Mouse (Mus musculus): ENCODE results near the gene Cacnb4.

Gene Cacnb4

DNA sequence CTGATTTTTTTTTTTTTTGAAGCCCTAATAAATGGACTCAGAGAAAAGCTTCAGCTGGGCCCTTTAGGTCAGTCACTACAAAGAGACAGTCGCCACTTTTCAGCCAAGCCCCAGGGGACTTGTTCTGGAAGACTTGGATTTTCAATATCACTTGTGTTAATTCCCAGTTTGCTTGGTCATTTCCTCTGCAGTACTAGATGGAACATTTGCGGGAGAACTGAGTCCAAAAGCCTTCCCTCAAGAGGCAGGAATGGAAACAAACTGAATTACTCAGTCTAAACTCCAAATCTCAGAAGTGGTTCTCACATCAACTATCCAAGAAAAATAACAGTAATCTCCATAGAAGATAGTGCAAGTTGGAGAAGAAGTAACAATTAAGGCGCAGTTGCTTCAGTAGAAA is 109.2 kb downstream of the Cacnb4 start:
- no peak for DNase-seq

DNA sequence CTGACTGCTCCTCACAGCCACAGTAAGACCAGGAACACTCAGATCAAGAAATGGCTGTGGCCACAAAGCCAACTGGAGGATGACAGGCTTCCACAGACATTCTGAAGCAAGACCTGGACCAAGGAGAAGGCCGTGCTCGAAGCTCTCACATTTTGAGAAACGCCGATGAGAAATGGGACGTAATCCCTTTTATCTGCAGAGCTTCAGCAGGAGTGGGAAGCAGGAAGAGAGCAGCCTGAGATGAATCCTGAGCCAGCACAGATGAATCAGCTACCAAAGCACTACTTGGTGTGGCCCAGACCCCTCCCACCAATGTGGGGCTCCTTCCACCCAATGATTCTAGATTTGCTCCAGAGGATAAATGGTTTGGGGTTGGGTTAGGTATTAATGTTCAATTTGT is 113.4 kb downstream of the Cacnb4 start:
- no peak for DNase-seq

DNA sequence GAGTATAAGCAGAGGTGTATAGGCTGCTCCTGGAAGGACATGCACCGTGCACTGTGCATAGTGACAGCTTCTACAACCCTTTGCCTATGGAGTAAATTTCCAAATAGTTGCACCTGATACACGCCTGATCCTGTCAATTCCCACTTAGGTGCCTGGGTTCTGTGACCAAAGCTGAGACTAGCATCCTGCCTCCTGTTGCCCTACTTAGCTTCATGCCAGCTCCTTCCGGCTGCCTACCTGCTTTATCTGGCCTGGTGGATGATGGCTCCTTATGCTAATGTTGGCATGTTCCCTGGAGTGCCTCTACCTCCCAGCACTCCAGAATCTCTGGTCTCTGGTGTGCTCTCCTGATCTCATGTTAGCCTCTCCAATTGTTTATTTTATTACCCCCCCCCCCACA is 114.3 kb downstream of the Cacnb4 start:
- DNase-seq = no peak

DNA sequence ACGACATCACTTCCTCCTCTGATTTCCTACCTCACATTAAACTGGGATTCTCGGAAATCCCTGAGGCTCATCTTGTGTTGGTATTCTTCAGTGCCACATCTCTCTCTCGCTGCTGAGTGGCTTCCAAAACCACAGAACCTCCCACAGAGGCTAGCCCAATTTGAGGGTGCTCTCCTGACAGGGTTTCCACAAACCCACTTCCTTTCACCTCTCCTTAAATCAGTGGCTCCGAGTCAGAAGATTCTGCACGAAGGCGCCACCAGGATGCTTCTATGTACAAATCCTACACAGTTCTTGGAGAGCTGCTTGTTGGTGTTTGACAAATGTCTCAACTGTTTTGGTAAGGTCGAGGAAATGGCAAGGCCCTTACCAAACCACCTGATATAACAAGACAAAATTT is 115.5 kb downstream of the Cacnb4 start:
- DNase-seq = no peak

DNA sequence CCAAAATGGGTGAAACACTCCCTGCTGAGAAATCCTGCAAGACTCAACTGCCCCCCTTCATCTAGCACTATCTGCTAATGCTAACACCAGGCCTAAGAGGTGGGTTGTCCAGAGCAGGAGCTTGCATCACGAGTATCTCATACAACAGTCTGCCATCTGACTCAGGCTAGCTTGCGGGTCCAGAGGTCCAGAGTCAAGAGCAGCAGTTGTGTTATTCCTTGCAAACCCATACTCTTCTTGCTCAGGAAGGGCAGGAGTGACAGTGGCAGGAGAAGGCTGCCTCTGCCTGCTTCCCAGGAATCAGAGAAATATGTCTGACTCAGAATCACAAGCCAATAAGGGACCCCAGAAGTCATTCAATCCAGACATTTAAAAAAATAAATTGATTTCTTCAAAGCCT is 116.4 kb downstream of the Cacnb4 start:
- no peak for DNase-seq

DNA sequence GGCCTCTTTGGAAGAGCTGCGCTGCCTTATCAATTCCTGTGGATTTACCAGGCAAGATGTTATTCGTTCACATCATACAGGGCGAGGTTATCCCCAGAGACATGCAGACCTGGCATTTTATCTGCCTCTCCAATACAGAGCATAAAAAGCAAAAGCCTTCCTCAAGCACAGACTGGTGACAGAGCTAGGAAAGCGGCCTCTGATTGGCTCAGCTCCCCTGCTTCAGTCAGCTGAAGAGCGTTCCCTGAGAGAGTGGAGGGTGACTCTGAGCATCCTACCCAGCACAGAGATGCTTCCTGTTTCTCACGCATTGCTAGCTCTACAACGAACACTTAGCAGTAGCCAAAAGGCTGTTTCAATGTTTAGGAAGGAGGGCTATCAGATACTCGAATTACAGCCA is 118.2 kb downstream of the Cacnb4 start:
- DNase-seq = peak; percentile 11

DNA sequence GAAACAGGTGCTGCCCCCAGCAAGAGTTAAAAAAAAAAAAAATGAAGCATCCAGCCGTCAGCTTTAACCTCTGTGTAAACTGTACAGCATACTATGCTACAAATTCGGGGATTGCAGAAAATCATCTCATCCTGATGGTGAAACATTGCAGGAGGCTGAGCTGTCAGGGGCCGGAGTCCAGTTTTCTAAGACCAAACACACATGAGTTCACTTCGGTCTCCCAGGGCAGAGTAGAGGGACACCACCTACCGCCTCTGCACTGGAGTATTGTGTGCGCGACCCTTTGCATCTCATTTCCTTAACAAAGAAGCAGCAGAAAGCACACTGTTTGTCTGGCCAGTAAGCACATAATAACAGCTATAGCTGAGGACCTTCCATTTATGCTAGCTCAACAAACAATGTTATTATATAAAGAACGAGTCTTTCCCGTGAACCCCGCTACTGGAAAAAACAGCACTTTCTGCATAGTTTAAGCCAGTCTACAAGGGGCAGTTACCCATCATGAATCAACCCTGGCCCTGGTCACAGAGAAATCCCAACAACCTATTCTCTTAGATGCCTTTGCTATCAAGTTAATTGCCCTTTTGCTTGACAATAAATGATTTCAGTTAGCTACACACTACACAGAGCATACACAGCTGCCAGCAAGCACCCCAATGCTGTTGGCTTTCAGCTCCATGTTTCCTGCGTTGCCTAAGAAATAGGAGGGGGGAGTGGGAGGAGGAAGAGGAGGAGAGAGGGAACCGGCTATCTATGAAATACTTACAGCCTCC is 118.9 kb downstream of the Cacnb4 start:
- no peak for DNase-seq

DNA sequence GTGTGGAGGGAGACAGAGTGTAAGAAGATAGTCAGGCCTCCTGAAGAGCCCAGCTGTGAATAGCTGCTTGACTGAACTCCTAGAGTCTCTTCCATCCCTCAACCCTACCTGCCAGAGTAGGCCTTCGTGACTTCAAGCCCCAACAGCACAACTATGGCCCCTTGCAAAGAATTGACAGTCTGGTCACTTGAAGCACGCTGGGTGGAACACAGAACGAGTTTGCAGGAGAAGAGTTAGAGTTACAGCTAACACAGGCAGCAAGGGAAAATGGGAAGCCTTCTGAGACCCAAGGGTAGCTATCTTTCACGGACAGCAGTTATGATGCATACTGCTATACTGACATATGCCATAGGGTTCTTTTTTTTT is 119.7 kb downstream of the Cacnb4 start:
- no peak for DNase-seq

DNA sequence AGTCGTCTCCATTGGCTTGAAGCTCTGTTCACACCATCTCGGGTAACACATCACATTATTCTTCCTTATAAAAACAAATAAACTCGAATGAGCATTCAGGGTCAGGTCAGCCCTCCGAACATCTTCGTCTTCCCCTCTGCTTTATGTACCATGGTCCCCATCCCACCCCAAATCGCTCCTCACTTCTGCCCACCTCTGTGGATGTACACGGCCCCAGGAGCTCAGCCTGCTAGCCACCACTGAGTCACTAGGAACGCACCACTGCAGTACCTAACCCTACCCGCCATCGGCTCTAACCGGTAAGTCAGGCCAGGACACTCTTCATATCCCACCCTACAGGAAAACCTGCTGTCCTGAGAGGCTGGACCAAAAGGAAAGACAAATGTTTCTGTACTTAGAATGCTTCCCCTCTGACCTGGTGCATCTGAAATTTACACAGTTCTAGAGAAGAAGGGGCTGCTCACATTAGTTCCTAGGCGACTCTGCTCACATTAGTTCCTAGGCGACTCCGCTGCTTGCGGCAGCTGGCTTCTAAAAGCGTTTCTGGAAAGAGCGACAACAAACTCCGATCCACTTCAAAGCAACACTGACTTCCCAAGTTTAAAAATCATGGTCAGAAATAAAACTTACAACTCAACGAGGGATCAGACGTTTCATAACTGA is 120.2 kb downstream of the Cacnb4 start:
- no peak for DNase-seq

DNA sequence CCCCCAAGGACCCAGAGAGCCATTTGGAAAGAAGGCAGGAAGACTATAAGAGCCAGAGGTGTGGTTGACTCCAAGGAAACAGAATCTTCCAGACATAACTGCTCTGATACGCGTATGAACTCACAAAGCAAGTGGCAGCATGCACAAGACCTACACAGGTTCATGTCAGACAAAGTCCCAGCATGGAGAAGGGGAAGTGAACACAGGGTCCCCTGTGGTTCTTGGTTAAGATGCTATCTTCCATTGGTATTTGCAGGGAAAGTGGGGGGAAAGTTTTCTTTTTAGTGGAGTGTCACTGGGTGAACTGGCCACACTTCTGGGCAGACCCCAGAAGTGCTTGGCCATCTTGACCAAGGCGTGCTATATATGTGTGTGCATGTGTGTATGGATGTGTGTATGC is 128.2 kb downstream of the Cacnb4 start:
- no peak for DNase-seq

DNA sequence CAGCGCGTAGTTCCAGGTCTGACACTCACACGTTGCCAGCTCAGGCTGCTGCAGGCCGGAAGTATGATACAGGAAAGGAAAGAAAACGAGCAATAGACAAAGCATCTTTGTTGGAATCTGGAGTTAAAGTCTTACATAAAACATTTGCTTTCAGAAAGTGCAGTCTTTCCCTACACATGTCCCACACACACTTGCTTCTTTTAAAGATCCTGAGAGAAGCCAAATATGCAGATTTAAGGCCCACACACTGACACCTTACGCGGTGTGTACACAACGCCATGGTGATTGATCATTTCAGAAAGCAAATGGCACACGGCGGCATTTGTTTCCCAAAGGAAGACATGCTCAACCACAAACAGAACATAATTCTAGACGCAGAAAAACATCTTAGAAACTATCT is 129.3 kb downstream of the Cacnb4 start:
- no peak for DNase-seq

DNA sequence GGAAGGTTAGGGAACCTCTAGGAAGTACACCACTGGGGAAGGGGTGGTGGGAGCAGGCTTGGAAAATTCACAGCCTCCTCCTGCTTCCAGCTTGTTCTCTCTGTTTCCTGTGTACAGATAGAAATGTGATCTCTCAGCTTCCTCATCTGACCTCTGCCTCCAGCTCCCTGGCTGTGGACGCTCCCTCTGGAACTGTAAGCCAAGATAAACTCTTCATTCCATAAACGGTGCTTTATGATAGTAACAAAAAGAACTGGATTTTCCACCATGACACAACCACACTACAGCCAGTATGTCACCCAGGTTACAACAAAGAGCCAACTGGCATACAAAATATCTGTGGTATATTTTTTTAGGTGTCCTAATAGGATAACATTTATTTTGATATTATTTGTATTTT is 132.1 kb downstream of the Cacnb4 start:
- DNase-seq = no peak

DNA sequence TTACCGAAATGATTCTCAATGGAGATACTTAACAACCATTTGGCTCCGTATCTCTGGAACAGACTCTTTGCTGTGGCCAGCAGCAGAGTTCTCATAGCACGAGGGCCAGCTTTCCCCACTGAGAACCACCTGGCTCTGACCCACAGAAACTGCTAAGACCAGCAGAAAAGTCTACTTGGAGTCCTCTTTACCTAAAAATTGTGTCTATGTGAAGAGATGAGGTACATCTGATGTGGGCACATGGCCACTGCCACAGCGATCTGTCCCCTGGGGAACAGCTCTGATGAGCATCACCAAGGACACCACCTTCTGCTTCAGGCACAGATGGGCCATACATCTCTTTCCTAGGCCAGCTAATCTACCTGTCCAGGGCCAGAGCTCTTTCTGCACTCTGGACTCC is 135.6 kb downstream of the Cacnb4 start:
- no peak for DNase-seq

DNA sequence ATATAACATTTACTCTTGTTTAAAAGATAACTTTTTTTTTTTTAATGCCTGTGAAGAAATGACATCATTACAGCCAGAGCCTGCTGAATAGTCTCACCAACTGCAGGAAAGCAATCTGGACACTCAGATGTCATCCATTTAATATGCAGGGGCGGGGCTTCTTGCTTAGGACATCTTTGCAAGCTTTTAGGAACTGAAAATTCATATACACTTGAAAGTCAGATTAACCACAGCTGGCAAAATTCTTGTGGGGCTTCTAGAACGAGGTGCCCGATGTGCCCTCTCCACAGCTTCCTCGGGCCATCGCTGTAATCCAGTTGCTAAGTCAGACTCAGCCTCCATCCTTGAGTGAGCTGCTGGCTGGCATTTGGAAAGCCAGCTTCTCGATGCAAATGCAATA is 137.3 kb downstream of the Cacnb4 start:
- no peak for DNase-seq

DNA sequence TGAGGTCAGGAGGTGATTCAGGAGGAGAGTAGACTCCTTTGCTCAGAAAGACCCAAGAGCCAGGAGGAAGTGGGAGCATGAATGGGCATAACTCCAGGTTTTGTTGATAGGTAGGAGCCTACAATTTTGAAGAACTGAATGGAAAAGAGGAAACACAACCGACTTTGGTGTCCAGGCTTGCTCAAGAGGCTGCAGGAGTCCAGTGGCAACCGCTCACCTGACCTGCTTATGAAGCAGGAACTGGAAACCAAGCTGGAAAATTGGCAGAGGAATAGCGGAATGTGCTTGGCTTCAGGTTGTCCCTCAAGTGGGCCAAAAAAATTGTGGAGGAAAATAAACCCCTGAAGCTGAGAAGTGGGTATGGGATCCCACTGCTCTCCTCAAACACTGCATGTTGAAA is 139.0 kb downstream of the Cacnb4 start:
- no peak for DNase-seq

DNA sequence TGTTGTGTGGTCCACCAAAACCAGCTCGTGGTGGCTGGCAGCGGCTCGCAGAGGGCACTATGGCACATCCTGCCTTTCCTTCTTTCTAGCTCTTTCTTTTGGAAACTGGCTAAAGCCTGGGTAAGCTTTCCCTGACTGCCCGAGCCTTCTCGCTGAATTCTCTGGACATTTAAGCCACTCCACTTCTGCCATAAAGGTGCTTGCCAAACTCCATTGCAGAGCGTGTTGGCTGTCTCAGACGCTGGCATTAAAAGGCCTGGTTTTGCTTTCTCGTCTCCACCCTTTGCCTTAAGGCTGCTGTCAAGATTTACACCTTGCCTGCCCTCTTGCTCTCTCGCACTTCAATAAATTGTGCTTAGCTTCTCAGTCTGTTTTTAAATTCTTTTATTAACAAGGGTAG is 139.5 kb downstream of the Cacnb4 start:
- DNase-seq = no peak

DNA sequence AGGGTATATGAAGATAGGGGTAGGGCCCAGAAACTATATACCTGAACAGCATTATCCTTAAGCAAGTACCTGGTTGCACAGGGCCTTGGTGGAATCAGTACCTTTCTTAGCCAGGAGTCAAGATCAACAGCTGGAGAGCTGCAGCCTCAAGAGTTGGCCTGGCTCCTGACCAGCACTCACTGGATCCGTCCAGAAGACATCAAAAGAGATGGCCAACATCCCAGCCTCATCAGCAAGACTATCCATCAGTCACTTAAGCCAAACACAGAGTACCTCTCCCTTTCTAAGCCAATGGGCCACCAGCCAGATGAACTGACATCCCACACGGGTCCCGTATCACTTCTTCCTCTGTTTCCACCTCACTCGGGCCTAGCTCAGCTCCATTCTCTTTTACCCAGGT is 140.1 kb downstream of the Cacnb4 start:
- no peak for DNase-seq

DNA sequence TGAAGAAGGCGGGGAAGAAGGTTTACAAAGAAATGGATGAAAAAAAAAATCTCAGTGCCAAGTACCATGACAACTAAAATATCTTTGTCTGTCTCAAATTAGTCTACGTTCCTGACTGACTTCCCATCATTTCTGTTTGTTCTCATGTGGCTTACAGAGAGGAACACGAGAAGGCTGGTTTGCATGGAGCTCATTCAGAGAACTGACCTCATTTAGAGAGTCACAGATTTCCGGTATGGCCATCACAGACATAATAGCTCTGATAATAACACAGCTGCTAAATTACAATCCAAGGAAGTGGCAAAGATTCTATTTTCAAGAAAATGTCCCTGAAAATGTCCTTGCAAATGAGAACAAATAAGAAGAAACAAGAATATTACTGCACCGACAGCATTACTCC is 142.9 kb downstream of the Cacnb4 start:
- DNase-seq = no peak

DNA sequence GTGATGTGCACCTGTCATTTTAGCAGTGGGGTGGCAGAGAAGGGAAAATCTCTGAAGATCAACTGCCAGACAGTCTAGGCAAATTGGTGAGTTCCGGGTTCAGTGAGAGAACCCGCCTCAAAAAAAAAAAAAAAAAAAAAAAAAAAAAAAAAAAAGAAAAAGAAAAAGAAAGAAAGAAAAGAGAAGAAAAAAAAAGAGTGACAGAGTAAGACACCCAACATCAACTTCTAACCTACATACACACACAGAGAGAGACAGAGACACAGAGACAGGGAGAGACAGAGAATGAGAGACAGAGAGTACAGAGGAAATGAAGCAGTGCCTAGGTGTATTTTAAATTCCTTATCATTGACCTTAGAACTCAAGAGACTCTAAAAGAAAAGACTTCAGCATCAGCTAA is 146.1 kb downstream of the Cacnb4 start:
- DNase-seq = no peak

DNA sequence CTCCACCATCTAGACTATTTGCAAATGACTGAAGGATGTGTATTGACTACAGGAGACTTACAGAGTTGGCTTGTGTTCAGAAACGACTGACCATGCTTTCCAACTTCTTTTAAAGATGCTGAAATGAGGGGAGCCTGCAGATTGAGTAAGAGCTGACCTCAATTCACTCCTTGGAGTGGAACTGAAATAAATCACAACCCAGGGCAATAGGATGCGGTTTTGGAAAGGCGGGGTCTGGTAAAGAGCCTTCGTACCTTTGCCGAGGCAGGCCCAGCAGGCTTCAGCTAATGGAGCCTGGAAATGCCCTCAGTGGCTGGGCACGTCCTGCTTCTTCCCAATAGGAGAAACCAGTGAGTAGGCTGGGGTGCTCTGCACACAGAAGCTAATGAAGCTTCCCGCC is 147.4 kb downstream of the Cacnb4 start:
- no peak for DNase-seq

DNA sequence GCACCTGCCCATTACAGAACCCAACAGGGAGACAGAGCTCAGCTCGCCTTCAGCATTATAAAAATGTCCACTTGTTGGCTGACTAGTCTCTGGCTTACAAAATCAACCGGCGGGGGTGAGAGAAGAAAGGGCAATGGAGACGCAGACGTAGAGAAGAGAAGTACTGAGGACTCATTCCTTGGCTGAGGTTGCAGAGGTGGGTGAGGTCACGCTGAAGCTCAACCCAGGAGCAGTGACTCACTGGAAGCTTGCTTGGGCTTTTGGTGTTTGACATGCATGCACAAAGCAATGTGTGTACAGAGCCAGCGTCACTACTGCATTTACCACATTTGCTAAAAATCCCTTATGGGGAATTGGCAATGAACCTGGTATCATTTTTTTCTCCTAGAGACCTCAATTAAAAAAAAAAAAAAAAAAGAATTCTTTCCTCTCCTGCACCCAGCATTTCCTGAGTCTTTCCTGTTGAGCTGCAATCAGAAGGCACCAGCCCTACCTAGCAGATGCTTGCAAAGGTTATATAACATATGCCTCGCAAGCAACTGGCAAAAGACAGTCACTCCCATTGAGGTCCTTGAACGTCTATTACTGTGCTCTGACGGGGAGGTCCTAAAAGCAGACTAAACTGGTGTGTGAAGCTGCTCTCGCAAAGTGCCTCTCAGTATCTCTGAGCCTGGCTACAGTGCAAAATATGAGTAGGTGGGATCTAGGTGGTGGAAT is 150.6 kb downstream of the Cacnb4 start:
- no peak for DNase-seq

DNA sequence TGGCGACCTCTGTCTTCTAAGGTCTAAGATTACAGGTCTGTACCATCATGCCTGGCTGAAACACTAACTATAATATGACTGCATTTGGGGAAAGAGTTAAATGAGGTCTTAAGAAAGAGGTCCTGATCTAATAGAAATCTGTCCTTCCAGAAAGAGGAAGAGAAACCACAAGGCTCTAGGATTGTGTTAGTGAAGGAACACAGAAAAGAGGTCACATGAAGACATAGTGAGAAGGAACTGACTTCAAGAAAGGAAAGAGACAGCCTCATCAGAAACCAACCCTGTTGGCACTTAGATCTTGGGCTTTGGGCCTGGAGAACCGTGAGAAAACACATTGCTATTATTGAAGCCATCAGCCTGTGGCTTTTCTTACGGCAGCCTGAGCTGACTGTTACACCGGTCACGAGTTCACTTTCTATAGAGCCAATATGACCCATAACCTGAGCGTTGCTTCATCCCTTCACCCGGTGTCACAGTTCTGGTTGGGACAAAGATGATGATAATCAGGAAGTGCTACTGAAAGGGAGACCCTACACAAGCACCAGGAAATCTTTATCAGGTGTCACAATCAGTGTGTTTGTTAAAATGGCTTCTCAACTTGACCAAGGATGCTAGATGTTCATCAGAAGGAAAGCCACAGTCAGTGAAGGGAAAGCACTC is 153.4 kb downstream of the Cacnb4 start:
- no peak for DNase-seq

DNA sequence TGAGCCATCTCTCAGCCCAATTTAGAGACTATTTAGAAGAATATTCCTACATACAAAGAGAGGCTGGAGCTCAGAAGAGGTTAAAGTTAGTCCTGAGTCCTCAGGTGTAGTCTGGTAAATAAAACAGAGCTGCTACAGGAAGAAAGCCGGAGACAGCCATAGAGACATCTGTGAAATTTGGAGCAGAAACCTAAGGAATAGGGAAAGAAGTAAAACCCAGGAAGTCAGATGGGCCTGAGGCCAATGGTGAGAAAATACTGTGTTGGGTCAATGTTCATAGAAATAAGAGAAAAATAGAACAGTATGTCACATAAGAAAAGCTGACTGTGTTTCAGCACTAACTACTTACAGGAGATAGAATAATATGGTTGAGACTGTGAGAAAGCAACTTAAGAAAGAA is 155.6 kb downstream of the Cacnb4 start:
- DNase-seq = no peak

DNA sequence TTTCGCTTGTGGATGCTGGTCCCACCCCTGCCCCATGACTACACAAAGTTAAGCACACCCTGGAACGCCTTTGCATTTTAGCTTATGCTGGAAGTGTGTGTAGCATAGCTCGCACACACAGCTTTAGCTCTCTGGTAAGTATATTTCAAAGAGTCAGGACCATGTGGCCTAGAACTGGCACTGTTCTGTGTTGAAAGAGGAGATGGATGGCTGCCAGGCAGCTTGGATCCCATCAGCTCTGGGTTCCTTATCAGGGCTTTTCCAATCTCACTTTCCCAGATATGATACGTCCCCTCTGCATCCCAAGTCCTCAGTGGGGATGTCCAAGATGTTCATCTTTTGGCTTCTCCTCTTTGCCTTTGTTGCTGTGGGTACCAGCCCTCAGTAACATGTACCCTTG is 157.9 kb downstream of the Cacnb4 start:
- DNase-seq = no peak

All from thymus, postnatal 4 days (tissue).